Mouse (Mus musculus) CD8-positive naive resting alpha-beta T cell, adult 2 months (primary cell): ENCODE data around the gene Ptpn7.

ENCODE experiments used
- DNase-seq, 2 experiments: peaks; one replicate each; pipeline ENCODE4 v3.0.0; 2022; ENCODE audit warnings: low read depth in 2 of 2, low spot score in 2 of 2

The Ptpn7 gene

GRCm38 (mm10) chr1:135154411-135154959 is 22.0 kb downstream of the Ptpn7 start:
- peak; percentile 56 to 71 for DNase-seq

- no peak for DNase-seq
Measured at GRCm38 (mm10) chr1:135156300-135156699, 23.8 kb downstream of the Ptpn7 start.

GRCm38 (mm10) chr1:135158633-135159032 is 26.1 kb downstream of the Ptpn7 start:
- DNase-seq: no peak

- DNase-seq: no peak
Measured at GRCm38 (mm10) chr1:135159074-135159473, 26.6 kb downstream of the Ptpn7 start.

- DNase-seq: no peak
Measured at GRCm38 (mm10) chr1:135159556-135160123, 27.1 kb downstream of the Ptpn7 start.

- DNase-seq: no peak
Measured at GRCm38 (mm10) chr1:135160411-135161050, 28.0 kb downstream of the Ptpn7 start.

GRCm38 (mm10) chr1:135162720-135163119 is 30.2 kb downstream of the Ptpn7 start:
- DNase-seq: no peak

GRCm38 (mm10) chr1:135167435-135167834 is 34.9 kb downstream of the Ptpn7 start, which contains the start of gene Gpr37l1:
Gene Gpr37l1 (minus strand): TSS chr1:135167681.
- DNase-seq: no peak

- DNase-seq: no peak
Measured at GRCm38 (mm10) chr1:135168453-135169200, 36.1 kb downstream of the Ptpn7 start.

GRCm38 (mm10) chr1:135169556-135170224 is 37.2 kb downstream of the Ptpn7 start:
- no peak for DNase-seq

GRCm38 (mm10) chr1:135170299-135170698 is 37.8 kb downstream of the Ptpn7 start:
- no peak for DNase-seq

- DNase-seq: no peak
Measured at GRCm38 (mm10) chr1:135171202-135171601, 38.7 kb downstream of the Ptpn7 start.

GRCm38 (mm10) chr1:135171984-135172383 is 39.5 kb downstream of the Ptpn7 start:
- no peak for DNase-seq

- DNase-seq: no peak
Measured at GRCm38 (mm10) chr1:135173311-135173710, 40.8 kb downstream of the Ptpn7 start.

- DNase-seq: no peak
Measured at GRCm38 (mm10) chr1:135175176-135175575, 42.7 kb downstream of the Ptpn7 start.

GRCm38 (mm10) chr1:135177724-135178123 is 45.2 kb downstream of the Ptpn7 start:
- DNase-seq: no peak

GRCm38 (mm10) chr1:135178863-135179262 is 46.4 kb downstream of the Ptpn7 start:
- DNase-seq: no peak

- no peak for DNase-seq
Measured at GRCm38 (mm10) chr1:135180830-135181229, 48.3 kb downstream of the Ptpn7 start.

GRCm38 (mm10) chr1:135181275-135181674 is 48.8 kb downstream of the Ptpn7 start:
- no peak for DNase-seq

GRCm38 (mm10) chr1:135181880-135182623 is 49.6 kb downstream of the Ptpn7 start:
- DNase-seq: no peak

GRCm38 (mm10) chr1:135182975-135183374 is 50.5 kb downstream of the Ptpn7 start:
- no peak for DNase-seq
